ENCODE assay signal across 8 mouse cellular contexts in the genomic region with DNA sequence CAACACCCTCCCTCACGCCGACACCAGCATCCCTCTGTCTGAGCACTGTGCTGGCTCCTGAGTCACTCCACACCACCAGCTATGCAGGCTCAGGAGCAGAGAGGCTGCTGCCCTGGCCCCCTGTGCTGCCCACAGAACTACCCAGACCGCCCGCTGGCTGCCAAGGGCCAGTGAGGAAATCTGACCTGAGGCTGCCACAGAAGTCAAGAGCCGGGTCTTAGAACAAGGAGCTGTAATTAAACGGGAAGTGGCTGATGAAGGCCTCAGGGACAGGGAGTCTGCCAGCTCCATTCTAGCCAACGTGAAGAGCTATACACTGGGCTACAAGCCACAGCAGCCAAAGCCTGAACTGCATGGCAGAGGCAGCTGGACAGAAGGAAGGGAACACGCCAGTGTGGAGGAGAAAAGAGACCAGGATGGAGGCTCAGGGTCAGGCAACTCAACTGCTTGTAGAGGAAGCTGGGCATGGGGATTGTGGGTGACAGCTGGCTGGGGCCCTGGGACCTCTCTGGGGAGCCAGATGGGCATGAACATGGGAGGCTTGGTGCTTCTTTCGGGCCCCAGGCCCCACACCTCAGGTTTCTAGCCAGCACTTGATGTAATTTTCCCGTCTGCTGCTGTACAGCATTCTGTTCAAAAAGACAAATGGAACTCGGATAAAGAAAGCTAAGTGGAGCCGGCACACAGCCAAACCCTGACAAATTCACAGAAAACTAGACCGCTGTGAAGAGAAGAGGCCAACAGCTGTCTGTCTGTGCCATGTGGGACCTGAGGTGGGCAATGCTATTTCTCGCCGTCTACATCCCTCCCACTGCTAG. TPM values are rescaled to one million over a fixed set of nuclear protein-coding genes. Genes with fewer than 3 reads are reported as not detected.
A peak's percentile ranks its signal among the peaks of the same experiment; 100 is the strongest.
DNase-seq lines count a peak whose midpoint lies in the region; ATAC-seq and TF ChIP-seq lines count a peak whose summit lies in the region.

No protein-coding gene starts in this region.

- peak overlapping the region; percentile 76; the same call in 1 of the 2 replicates for H3K27ac ChIP-seq in lung, embryonic 14.5 days (ENCODE audit: low read depth)
- peak overlapping the region; percentile 91 for H3K27ac ChIP-seq in forebrain, embryonic 12.5 days
- H3K27ac ChIP-seq in intestine, embryonic 16.5 days (ENCODE audit: low read length): peak overlapping the region; percentile 43
- H3K27ac ChIP-seq in midbrain, postnatal 0 days (ENCODE audit: low read depth, low read length): peak overlapping the region; percentile 51

- no peaks in the 10 kb centered on the region for H3K9me3 ChIP-seq in lung, embryonic 14.5 days (ENCODE audit: low read depth, low read length)
- H3K9me3 ChIP-seq in forebrain, embryonic 12.5 days: no peaks in the 10 kb centered on the region
- H3K9me3 ChIP-seq in intestine, embryonic 16.5 days (ENCODE audit: control insufficient read depth, low read length): no peaks in the 10 kb centered on the region
- H3K9me3 ChIP-seq in midbrain, postnatal 0 days (ENCODE audit: low read length): no peaks in the 10 kb centered on the region

- no peak overlapping the region for H3K9ac ChIP-seq in lung, embryonic 14.5 days
- peak overlapping the region; percentile 38 for H3K9ac ChIP-seq in forebrain, embryonic 12.5 days
- peak overlapping the region; percentile 35; the same call in 1 of the 2 replicates for H3K9ac ChIP-seq in intestine, embryonic 16.5 days (ENCODE audit: low read depth, low read length)
- peak overlapping the region; percentile 33; the same call in 1 of the 2 replicates for H3K9ac ChIP-seq in midbrain, postnatal 0 days (replicated peaks; ENCODE audit: low read length, poor library complexity, severe bottlenecking)

- peak; percentile 29; the same call in 1 of the 2 replicates for ATAC-seq in lung, embryonic 14.5 days (ENCODE audit: insufficient read depth)
- 0 out of 2 replicates have a peak, but pooled peaks have one; percentile 36 for ATAC-seq in forebrain, embryonic 12.5 days (ENCODE audit: low FRiP score)
- ATAC-seq in intestine, embryonic 16.5 days: no peak
- no peak for ATAC-seq in midbrain, postnatal 0 days (ENCODE audit: low FRiP score)

- H3K4me2 ChIP-seq in lung, embryonic 14.5 days: no peak overlapping the region
- H3K4me2 ChIP-seq in forebrain, embryonic 12.5 days: peak overlapping the region; percentile 15; the same call in 1 of the 2 replicates
- H3K4me2 ChIP-seq in intestine, embryonic 16.5 days (ENCODE audit: low read depth, low read length): no peak overlapping the region
- H3K4me2 ChIP-seq in midbrain, postnatal 0 days (ENCODE audit: low read depth, low read length, poor library complexity, severe bottlenecking): no peak overlapping the region

- H3K36me3 ChIP-seq in lung, embryonic 14.5 days (ENCODE audit: insufficient read depth): peaks cover 38% of the 10 kb centered on the region
- peaks cover 34% of the 10 kb centered on the region for H3K36me3 ChIP-seq in forebrain, embryonic 12.5 days (replicated peaks)
- peaks cover 7% of the 10 kb centered on the region for H3K36me3 ChIP-seq in intestine, embryonic 16.5 days (ENCODE audit: control insufficient read depth, insufficient read depth, low read length)
- peaks cover 15% of the 10 kb centered on the region for H3K36me3 ChIP-seq in midbrain, postnatal 0 days (ENCODE audit: insufficient read depth, low read length)

- H3K27me3 ChIP-seq in lung, embryonic 14.5 days (ENCODE audit: insufficient read depth, low read length): no peaks in the 10 kb centered on the region
- no peaks in the 10 kb centered on the region for H3K27me3 ChIP-seq in forebrain, embryonic 12.5 days
- no peaks in the 10 kb centered on the region for H3K27me3 ChIP-seq in intestine, embryonic 16.5 days (replicated peaks; ENCODE audit: control insufficient read depth, insufficient read depth, low read length)
- no peaks in the 10 kb centered on the region for H3K27me3 ChIP-seq in midbrain, postnatal 0 days (ENCODE audit: insufficient read depth, low read length)

- no peak for TF ChIP-seq POLR2A in lung, adult 2 months (IDR thresholded peaks at IDR 0.05; ENCODE audit: borderline replicate concordance, extremely low read depth, low read depth, low read length)

- peak; percentile 79 for DNase-seq in lung, embryonic 14.5 days
- DNase-seq in lung, adult 2 months: no peak
- peak; percentile 67 for DNase-seq in midbrain, postnatal 0 days (ENCODE audit: low spot score)
- DNase-seq in adrenal gland, postnatal 4 days (ENCODE audit: low spot score in 2 of 2): no peak
- DNase-seq in gastrocnemius, adult 18-20 months (ENCODE audit: low spot score): no peak
- no peak for DNase-seq in right cerebral cortex, postnatal 14 days

- WGBS in lung, embryonic 14.5 days: 42% methylated on average over 15 of the region's 15 CpGs
- 44% methylated on average over 15 of the region's 15 CpGs for WGBS in lung, adult 2 months
- WGBS in forebrain, embryonic 12.5 days: 62% methylated on average over 15 of the region's 15 CpGs
- 53% methylated on average over 15 of the region's 15 CpGs for WGBS in intestine, embryonic 16.5 days
- WGBS in midbrain, postnatal 0 days: 47% methylated on average over 15 of the region's 15 CpGs

- H3K4me3 ChIP-seq in lung, embryonic 14.5 days (ENCODE audit: low read depth, low read length): no peak overlapping the region
- no peak overlapping the region for H3K4me3 ChIP-seq in lung, adult 2 months (replicated peaks; ENCODE audit: extremely low read depth, low read depth, low read length)
- no peak overlapping the region for H3K4me3 ChIP-seq in forebrain, embryonic 12.5 days (replicated peaks)
- no peak overlapping the region for H3K4me3 ChIP-seq in intestine, embryonic 16.5 days (ENCODE audit: low read length)
- no peak overlapping the region for H3K4me3 ChIP-seq in midbrain, postnatal 0 days (ENCODE audit: low read depth, low read length)

- peaks cover 31% of the 10 kb centered on the region for H3K4me1 ChIP-seq in lung, embryonic 14.5 days (ENCODE audit: insufficient read depth)
- H3K4me1 ChIP-seq in lung, adult 2 months (ENCODE audit: control insufficient read depth, insufficient read depth, low read length): peaks cover 15% of the 10 kb centered on the region
- H3K4me1 ChIP-seq in forebrain, embryonic 12.5 days: peaks cover 54% of the 10 kb centered on the region
- H3K4me1 ChIP-seq in intestine, embryonic 16.5 days (ENCODE audit: control insufficient read depth, insufficient read depth, low read length): peaks cover 56% of the 10 kb centered on the region
- H3K4me1 ChIP-seq in midbrain, postnatal 0 days (ENCODE audit: insufficient read depth, low read length): peaks cover 6% of the 10 kb centered on the region; the same call in 1 of the 2 replicates

- no peak for TF ChIP-seq CTCF in lung, embryonic 14.5 days (IDR thresholded peaks at IDR 0.05; ENCODE audit: low read depth)
- no peak for TF ChIP-seq CTCF in lung, adult 2 months (IDR thresholded peaks at IDR 0.05; ENCODE audit: insufficient read depth, low read length)
- TF ChIP-seq CTCF in midbrain, postnatal 0 days (IDR thresholded peaks at IDR 0.05): no peak

RNA-seq across cellular contexts. Expression of a gene that starts 25.8 kb away (rescaled TPM):
- 151 and 165 TPM in 2 replicates for polyA plus RNA-seq in lung, embryonic 14.5 days (2014; fragmentation: Nextera tagmentation; extraction: Ambion mirVana)
- polyA plus RNA-seq in lung, adult 2 months (2012; rRNA removed): 86.7 and 104 TPM in 2 replicates
- polyA plus RNA-seq in forebrain, embryonic 12.5 days (2016; fragmentation: Nextera tagmentation; extraction: Ambion mirVana): 256 and 277 TPM in 2 replicates
- polyA plus RNA-seq in intestine, embryonic 16.5 days (2015; fragmentation: Nextera tagmentation; extraction: Ambion mirVana): 175 and 183 TPM in 2 replicates
- total RNA-seq in midbrain, postnatal 0 days (2014; rRNA removed): 157 and 311 TPM in 2 replicates
- polyA plus RNA-seq in midbrain, postnatal 0 days (2015; fragmentation: Nextera tagmentation; extraction: Ambion mirVana): 165 and 171 TPM in 2 replicates
- 100 to 1,000 TPM in 1 of 2 experiments, 10 to 100 TPM in 1; 99.1 to 105 TPM for total RNA-seq in adrenal gland, postnatal 4 days (2021)
- total RNA-seq in gastrocnemius, adult 18-20 months (2021): 10 to 100 TPM in 1 of 2 experiments, 1 to 10 TPM in 1; 8.9 to 12.7 TPM

RNA-seq across cellular contexts. Expression of a gene that starts 50.3 kb away (rescaled TPM):
- polyA plus RNA-seq in lung, embryonic 14.5 days (2014; fragmentation: Nextera tagmentation; extraction: Ambion mirVana): 2.9 and 3.4 TPM in 2 replicates
- polyA plus RNA-seq in lung, adult 2 months (2012; rRNA removed): 96.6 and 100 TPM in 2 replicates
- 0.82 and 0.88 TPM in 2 replicates for polyA plus RNA-seq in forebrain, embryonic 12.5 days (2016; fragmentation: Nextera tagmentation; extraction: Ambion mirVana)
- polyA plus RNA-seq in intestine, embryonic 16.5 days (2015; fragmentation: Nextera tagmentation; extraction: Ambion mirVana): 6.8 and 7.5 TPM in 2 replicates
- 0.52 and 3.1 TPM in 2 replicates for total RNA-seq in midbrain, postnatal 0 days (2014; rRNA removed)
- polyA plus RNA-seq in midbrain, postnatal 0 days (2015; fragmentation: Nextera tagmentation; extraction: Ambion mirVana): 1.9 and 2.3 TPM in 2 replicates
- 1 to 10 TPM; 3.2 to 4.3 TPM for total RNA-seq in adrenal gland, postnatal 4 days (2021)
- total RNA-seq in gastrocnemius, adult 18-20 months (2021): under 1 TPM; 0.85 to 0.87 TPM

Comparison
In these comparisons a context has a peak if more than half of its experiments do, and no peak if none do; other contexts are left out.
1. DNase-seq: peak in lung, embryonic 14.5 days (single experiment) and midbrain, postnatal 0 days (single experiment); none in lung, adult 2 months (single experiment), adrenal gland, postnatal 4 days (0 of 2), gastrocnemius, adult 18-20 months (single experiment) and right cerebral cortex, postnatal 14 days (single experiment).
2. RNA of a gene that starts 50.3 kb away (polyA plus RNA-seq): 96.6 to 100 TPM in lung, adult 2 months; 6.8 to 7.5 TPM in intestine, embryonic 16.5 days, 2.9 to 3.4 TPM in lung, embryonic 14.5 days, 1.9 to 2.3 TPM in midbrain, postnatal 0 days and 0.82 to 0.88 TPM in forebrain, embryonic 12.5 days; every median in the first group is over 10 times any median in the second.
3. ATAC-seq: peak in lung, embryonic 14.5 days (single experiment) and forebrain, embryonic 12.5 days (single experiment); none in intestine, embryonic 16.5 days (single experiment) and midbrain, postnatal 0 days (single experiment).
4. Peak in every context shown above with its lines, with median percentiles within 50 percentile points of each other: H3K27ac ChIP-seq.